Mouse (Mus musculus) CD4-positive helper T cell, adult 2 months (primary cell): Measurements from ENCODE around the gene Rbm47.

Source experiments
- DNase-seq: peaks from one replicate; pipeline ENCODE4 v3.0.0-alpha.2; 2012; ENCODE audit warnings: low read depth, missing footprints, low spot score

The Rbm47 gene

DNA sequence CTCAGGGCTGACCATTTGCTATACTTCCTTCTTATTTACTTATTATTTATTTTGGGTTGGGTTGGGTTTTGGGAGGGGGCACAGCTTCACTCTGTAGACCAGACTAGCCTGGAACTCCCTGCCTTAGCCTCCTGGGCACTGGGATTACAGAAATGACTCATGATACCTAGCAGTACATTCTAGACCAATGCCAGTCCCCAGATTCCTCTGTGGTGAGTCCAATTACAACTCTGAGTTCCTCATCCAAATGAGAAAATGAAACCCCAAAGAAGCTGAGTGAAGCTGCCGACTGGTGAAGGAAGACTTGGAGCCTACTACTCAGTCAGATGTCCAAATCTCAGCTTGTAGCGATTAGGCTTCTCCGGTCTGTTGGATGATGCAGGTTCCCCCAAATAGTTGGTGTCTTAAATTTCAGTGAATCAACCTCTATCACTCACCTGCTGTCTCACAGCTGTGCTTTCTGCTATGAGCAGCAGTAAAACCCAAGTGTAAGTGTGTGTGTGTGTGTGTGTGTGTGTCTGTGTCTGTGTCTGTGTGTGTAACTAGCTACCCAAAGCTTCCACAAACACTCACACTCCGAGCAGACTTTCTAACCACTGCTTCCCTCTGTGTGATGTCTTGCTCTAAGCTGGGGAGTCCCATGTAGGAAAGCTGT, 84.5 kb downstream of the Rbm47 start:
- DNase-seq, result no peak

DNA sequence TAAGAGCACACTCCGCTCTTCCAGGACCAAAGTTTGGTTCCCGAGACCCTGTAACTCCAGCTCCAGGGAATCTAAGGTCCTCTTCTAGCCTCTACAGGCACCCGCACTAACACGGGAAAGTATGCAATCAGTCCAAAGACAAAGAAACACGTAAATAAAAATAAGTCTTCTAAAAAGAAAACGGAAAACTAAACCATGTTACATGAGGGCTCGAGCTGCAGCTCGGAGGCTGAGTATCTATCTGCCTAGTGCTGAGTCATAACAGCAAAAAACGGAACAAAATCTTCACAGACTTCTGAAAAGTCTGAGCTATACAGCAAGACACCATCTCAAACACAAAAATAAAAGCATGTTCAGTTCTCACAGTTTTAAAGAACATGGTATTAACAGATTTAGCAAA, 86.0 kb downstream of the Rbm47 start:
- DNase-seq, result peak; percentile 39

DNA sequence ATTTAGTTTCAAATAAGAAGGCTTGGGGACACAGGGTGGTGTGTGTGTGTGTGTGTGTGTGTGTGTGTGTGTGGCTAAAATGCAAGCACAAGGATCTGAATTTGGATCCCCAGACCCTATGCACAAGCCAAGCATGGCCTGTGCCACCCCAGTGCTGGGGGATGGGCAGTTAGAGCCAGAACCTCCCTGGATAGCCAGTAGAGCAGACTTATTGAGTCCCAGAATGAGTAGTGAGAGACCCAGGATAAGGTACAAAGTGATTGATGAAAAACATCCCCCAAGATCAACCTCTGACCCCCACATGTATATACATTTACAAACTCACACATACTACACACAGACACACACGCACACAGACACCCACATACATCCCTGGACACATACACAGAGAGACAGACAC, 86.6 kb downstream of the Rbm47 start:
- no peak for DNase-seq

DNA sequence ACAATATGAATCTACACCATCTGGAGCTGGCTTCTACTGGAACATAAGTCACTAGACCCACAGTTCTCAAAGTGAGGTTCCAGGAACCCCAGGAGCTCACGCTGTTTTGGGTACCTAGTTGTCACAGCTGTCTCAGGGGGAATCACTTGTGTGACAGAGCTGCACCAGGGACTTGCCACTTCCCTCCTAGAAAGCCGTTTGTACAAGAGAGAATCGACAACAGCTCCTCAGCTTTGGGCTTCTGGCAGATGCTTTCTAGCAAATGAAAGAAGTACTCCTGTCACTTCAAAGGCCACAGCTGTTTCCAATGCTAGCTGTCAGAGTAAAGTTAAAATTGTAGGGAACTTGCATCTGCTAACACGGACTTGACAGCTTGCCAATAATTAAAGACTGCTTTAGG, 87.4 kb downstream of the Rbm47 start:
- no peak for DNase-seq

DNA sequence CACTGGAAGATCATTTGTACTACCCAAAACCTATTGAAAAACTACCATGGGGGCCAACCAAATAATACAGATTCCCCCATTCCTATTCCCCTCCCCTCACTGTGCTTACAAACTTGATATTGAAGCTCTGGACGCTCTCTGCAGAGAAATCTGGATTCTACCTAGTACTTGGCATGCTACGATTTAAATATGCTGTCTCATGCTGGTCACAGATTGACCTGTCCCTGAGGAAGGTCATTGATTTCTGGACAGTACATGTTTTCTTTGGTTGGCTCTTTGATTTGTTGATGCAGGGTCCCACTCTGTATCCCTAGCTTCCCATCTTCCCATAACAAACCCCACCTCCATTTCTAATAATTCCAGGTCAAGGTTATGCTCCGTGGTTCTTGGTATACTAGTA, 88.4 kb downstream of the Rbm47 start:
- DNase-seq, result no peak

DNA sequence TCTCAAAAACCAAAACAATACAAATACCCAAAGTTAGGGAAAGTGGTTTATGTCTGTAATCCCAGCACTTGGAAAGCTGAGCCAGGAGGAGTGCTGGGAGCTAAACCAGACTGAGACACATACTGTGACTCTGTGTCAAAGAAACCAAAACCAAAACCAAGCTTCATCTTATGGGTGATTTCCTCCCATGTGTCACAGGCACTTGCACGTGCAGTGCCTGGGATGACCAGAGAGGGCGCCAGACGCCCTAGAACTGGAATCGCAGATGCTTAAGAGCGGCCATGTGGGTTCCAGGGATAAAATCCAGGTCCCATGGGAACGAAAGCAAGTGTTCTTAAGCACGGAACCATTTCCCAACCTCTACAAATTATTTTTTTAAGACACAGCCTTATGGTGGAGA, 89.6 kb downstream of the Rbm47 start:
- peak; percentile 80 for DNase-seq

DNA sequence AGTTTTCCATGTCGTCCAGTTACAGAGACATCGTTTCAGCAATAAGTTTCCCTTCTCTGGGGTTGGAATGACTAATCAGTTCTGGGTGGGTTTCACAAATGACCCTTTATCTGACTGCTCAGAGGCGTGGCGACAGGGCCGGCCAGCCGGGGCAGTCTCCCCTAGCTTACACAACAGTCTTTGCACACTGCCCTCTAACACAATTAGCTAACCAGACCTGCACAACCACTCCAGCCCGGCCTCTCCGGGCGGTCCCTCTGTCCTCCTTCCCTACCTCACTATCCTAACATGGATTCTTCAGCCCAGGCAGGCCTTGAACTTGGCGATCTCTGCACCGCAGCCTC, 90.7 kb downstream of the Rbm47 start:
- DNase-seq, result no peak

DNA sequence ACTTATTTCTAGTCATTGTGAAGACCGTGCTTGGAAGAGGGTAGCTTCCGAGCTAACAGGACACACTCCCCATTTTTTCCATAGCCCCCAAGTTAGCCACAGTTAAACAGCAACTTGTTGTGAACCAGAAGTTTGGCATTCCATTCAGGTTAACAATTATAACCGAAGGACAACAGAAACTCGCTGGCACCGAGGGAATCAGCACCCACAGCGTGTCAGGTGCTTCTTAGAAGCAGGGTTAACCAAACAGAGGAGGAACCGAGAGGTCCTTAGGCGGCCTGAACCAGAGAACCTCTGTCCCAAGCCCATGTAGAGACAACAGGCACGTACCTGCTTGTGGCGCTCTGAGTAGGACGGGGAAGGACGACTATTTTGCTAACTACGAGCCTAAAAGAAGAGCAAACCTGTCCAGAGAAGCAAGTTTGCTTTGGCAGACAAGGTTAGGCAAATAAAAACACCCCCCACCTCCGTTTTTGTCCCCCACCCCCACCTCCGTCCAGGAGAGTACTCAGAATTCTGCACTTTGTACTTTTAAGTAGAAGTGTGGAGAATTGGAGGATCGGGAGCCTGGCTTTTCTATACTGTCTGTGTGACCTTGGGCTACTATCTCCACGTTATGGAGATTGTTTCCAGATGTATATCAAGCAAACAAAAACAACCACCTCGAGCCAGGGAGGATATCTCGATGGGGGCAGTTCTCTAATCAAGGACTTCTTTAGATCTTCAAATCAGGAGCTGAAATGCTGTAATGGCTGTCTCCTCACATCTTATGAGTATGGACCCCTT, 91.3 kb downstream of the Rbm47 start:
- DNase-seq, result no peak

DNA sequence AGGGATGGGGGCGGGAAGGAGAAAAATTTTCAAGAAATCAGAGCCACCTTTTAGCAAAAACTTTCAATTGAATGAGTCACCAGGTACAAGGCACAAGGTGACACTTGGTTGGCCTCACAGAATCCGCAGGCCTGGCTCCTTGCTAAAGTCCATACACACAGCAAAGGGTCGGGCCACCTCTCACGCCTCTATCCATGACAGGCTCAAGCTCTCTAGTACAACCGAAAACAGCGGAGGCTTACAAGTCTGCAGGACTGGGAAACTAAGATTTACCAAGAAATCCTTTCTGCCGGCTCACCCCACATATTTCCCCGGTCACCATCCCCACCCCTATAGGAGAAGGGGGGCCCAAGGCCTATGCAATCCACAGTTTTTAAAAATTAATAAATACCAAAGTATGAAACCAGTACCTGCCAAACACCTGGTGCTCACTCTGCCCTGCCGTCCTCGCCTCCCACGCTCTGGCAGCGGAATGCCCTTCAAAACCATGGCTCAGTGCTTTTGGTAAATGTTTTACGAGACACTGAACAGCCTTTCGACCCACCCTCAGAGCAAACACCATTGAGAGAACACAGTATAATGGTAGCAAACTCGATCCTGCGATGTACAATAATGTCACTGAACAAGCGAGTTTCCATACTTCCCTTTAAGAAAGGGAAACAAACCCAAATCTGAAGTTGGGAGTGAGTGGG, 92.2 kb downstream of the Rbm47 start:
- DNase-seq, result no peak

DNA sequence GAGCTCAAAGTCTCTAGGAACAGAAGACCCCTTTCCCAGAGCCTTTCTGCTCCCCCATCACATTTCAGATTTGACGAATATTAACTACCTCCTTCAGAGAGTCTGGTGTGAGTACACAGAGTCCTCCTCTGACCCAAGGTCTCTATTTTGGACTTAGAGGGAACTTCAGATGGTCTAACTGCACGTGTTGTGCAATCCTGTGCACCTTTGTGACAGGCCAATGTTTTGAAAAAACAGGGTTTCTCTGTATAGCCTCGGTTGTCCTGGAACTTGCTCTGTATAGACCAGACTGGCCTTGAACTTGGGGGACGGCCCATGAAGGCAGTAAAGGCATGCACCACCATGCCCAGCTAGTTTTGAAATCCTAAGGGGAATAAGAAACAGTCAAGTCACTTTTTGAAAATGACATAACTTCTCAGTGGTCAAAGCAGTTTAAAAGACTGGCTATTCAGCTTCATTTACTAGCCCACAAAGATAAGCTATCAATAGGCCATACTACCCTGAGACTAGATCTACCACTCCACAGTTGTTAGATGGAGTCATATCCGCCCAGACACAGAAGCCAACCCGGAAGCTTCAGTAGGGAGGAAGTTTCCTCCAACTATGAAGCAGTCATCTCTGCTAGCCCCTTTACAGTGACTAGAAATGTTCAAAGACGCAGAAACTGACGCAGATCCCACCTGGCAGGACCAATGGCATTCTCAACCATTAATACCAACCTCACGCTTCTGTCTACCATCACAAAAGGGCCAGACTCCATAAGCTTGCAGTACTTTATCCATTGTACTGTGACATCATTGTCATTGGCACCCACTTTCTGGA, 93.3 kb downstream of the Rbm47 start:
- DNase-seq, result no peak

DNA sequence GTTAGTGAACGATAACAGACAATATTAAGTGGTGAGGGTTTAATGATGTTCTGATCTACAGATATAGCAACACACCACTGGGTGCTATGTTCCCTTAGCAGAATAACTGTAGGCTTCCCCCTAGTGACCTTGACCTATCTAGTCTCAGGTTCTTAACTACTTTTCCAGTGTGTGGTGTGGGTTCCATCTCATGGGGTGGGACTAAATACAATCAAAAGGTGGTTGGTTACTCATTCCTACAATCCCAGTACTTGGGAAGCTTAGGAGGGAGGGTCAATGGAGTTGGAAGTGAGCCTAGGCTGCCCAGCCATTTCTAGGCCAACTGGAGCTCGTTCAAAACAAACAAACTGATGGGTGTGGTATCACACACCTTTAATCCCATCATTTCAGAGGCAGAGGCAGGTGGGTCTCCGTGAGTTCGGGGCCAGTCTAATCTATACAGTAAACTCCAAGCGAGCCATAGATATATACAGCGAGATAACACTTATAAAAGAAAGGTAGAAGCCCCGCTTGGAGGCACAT, 94.4 kb downstream of the Rbm47 start:
- no peak for DNase-seq

DNA sequence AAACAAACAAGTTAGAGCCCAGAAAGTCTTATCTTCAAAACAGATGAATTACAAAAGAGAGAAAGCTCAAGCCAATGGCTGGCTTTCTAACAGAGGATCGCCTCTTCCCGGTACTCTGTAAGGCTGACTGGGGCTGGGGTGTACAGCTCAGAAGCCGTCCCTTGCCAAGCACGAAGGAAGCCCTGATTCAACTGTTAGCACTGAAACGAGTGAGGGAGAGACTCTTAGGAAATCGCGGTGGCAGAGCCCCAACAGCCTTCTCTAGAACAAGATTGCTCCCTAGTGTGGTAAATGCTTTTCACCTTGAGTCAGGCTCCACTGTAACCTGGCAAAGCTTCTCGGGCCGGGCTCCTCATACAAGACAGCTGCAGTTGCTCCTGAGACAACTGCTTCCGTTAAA, 95.5 kb downstream of the Rbm47 start:
- DNase-seq, result peak; percentile 23

DNA sequence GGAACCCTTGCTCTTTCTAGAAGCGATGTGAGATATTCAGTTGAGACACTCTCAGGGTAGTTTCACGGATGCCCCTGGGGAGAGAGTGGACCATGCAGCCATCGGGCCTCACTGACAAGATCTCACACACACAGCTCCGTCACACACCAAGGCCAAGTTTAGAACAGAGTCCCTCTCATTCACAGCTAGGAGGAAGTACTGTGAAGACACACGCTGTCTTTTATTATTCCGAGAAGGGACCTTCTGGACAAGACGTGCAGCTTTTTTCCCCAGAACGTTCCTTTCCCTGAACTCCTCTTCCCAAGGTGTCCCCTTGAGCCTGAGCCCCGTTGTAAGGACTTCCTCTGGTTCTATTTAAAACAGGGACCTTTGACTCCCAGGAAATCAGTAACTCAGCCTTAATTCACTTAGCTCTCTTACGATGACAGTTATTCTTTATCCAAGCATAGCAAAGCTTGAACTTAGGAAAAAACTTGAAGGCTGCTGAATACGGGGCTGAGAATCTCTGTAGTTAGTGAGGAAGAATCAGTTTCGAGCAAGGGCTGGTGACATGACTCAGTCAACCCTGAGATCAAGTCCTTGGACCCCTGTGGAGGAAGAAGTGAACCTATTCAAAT, 96.1 kb downstream of the Rbm47 start:
- no peak for DNase-seq

DNA sequence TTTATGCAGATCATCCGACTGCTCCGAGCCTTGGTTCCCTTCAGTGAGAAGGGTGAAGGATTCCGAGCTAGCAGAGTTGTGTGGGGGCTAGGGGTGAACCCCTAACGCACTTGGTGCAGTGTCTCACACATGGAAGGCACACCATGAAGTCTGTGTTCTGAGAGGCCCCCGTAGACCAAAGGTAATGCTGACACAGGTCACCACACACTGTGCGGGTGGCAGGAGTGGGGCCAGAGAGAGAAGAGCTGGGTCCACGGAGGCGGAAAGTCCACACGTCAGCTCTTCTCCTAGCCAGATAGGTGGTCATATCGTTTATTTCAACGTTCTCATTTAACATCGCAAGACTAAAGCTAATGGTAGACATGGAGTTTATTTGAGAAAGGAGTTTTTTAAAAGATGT, 97.0 kb downstream of the Rbm47 start:
- no peak for DNase-seq

DNA sequence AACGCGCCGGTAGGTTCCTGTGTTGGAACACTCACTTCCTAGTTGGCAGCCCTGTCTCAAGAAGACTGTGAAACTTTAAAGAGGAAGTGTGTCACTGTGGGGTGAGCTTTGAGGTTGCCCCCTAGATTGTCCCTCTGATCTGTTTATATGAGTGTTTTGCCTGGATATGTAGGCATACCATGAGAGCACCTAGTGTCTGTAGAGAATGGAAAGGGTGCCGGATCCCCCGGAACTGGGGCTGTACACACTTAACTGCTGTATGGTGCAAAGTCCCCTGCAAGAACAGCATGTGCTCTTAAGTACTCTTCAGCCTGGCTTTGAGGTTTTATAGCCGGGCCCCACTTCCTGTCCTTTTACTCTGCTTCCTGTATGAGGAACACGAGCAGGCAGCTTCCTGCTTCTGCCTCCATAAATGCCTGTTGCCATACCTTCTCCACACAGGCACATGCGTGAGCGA, 97.9 kb downstream of the Rbm47 start:
- DNase-seq, result peak; percentile 86

DNA sequence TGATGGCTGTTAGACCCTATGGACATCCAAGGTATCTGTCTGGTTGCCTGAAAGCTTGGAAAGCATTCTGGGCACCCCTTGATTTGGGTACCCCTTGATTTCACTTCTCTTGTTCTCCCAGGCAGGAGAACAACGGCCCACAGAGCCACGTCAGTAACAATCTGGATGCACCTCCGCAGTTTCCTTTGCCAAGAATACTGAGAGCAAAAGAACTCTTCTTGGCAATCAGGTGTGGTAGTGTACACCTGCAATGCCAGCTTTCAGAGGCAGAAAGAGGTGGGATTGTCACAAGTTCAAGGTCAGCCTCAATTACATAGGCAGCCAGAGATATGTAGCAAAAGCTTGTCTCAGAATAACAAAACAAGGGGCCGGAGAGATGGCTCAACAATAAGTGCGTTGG, 98.7 kb downstream of the Rbm47 start:
- no peak for DNase-seq

DNA sequence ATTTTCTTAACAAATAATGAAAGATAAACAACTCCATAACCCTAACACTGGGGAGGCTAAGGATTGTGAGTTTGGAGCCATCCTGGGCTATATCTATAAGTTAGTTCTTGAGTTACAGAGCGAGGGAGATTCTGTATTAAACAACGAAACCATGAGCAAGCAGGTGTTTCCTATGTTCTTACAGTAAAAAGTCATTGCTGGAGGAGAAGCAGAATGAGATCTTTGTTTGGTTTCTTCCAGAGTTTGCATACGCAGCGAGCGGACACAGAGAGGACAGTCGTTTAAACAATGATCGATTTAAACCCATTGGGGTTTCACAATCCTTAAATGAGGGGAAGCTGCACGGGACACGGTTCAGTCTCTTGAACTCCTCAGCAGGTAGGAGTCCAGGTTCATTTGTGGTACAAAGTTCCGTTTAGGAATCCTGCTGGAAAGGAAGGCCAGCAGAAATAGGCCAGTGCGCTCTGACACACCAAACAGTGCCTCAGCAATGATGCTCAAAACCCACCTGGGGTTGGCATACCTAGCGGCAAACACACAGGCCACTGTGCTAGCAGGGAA, 99.2 kb downstream of the Rbm47 start:
- DNase-seq, result no peak

DNA sequence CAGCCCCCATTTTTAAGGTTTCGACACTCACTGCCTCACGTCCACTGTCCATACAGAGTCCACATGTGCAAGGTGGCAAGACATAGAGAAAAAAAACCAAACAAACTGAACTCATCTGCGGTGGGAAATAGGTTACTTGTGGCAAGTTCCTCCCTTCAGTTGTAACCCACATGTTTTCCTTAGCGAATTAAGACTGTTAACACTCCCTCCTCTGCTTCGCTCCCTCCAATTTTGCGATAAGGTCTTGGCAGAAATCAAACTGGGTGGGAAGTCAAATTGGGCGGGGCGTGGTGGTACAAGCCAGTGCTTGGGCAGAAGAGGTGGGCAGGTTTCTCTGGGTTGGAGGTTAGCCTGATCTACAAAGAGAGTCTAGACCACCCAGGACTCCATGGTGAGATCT, 101.2 kb downstream of the Rbm47 start:
- no peak for DNase-seq

DNA sequence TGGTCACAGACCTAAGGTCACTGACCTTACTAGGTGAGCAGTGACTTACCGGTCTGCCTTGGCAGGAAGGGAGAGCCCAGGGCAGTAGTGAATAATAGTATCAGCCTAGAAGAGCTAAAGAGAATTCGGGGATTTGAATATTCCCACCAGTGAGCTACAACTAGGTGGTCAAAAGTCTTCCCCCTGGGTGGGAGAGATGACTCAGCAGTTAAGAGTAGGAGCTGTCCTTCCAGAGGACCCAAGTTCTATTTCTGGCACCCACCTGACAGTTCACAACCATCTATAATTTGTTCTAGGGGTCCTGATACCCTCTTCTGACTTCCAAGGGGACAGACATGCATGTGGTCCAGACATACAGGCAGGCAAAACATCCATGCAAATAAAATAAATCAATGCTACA, 102.6 kb downstream of the Rbm47 start:
- no peak for DNase-seq

DNA sequence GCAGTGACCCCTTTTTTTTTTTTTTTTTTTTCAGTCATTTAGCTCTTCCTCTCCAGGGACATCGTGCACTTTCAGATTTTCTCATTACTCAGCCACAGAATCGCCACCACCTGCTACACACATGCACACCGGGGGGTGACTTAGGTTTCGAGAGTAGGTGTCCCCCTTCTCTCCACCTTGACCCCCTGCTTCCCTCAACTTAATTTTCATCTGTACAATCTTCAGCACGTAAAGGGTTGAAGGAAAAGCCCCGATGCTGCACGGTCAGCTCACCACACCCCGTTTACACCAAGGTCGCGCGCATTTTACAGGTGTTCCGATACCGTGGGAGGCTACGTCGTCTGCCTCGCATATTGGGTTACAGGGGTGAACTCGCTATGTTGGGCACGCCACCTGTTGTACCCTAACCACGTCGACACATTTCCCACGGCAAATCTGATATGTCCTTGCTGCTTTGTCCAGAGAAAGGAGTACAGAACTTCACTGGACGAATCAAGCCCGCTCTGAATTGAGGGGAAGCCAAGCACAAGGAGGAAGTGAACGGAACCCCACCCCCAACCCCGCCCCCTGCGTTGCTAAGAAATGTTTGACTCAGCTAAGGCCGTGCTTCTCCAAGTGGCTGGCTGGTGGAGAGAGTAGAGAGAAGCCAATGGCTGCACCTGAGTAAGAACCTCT, 103.3 kb downstream of the Rbm47 start:
- DNase-seq, result peak; percentile 80

DNA sequence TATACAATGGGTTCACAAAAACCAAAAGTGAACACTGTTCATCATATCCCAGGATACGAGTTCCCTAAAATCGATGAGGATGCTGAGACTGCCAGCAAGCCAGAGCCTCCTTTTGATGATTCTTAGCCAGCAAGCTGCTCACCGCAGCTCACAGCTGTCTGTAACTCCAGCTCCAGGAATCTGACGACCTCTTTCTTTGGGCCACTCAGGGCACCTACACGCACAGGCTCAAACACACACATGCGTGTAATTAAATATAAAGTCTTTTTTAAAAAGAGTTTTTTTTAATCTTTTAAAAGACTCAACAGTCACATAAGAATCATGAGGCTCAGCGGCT, 103.8 kb downstream of the Rbm47 start:
- DNase-seq, result peak; percentile 30
